Mouse (Mus musculus) layer of hippocampus, adult 18-20 months (tissue): ENCODE measurements around the gene Spryd4. TPM values are rescaled to one million over a fixed set of nuclear protein-coding genes. Genes with fewer than 3 reads are reported as not detected.
"Not testable (repeated sequence)": the region's sequence is repeated elsewhere in the genome, so short reads cannot be mapped to it uniquely, and the experiment has no call there.

ENCODE experiments used
- DNase-seq, 2 experiments: peaks; one replicate each; pipeline ENCODE4 v3.0.0; 2022; ENCODE audit warnings: low spot score in 2 of 2
- total RNA-seq, 2 experiments: library from RNA; stranded (reverse); gene quantifications; 2 replicates each; pipeline ENCODE4 v1.2.3; 2021

The Spryd4 gene
- total RNA-seq, 2 experiments from 2014 or later = 10.1 to 10.2 TPM

GRCm38 (mm10) chr10:128227592-128227991 is 16.0 kb upstream of the Spryd4 start:
- DNase-seq = no peak

- no peak for DNase-seq
These were observed 13.9 kb upstream of the Spryd4 start, which contains the start of gene Mip for GRCm38 (mm10) chr10:128225538-128225937. Gene Mip (plus strand): TSS chr10:128225838.

- DNase-seq = no peak
These were observed 13.5 kb upstream of the Spryd4 start for GRCm38 (mm10) chr10:128225064-128225463.

- DNase-seq = no peak
These were observed 10.1 kb upstream of the Spryd4 start for GRCm38 (mm10) chr10:128221533-128222286.

DNA sequence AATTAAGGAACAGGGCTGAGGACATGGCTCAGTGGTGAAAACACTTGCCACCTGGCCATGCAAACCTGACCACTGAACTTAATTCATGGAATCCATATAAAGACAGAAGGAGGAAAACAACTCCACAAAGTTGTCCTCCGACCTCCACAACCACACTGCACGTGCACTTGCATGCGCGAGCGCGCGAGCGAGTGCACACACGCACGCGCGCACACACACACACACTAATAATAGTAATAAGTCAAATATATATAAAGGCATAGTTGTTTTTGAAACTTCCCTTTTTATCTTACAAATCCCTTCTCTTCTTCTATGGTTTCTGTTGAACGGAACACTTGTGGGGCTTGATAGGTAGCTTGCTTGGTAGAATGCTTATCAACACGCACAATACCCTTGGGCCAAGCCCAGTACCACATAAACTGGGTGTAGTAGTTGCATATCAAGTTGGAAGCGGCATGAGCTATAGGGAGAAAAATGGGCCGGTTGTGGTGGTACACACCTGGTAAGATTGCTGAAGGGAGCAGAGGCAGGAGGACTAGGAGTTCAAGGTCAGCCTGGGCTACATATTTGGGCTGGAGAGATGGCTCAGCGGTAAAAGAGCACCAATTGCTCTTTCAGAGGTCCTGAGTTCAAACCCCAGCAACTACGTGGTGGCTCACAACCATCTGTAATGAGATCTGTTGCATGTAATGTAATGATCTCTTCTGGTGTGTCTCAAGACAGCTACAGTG is 6.9 kb upstream of the Spryd4 start:
- no peak for DNase-seq

DNA sequence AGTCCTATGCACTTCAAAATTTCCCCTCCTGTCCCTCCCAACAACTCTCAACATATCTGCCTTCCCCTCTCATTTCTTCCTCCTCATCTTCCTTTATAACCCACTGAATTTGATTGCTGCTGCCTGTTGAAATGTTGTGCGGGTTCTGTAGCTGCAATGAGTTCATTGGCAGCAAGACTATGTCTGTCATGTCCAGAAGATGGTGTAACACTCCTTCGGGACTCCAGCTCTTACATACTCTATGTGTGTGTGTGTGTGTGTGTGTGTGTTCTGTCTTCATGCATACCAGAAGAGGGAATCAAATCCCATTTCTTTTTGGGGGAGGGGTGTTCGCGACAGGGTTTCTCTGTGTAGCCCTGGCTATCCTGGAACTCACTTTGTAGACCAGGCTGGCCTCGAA is 3.4 kb upstream of the Spryd4 start:
- no peak for DNase-seq

- not testable (repeated sequence) for DNase-seq
These were observed 2.5 kb upstream of the Spryd4 start for GRCm38 (mm10) chr10:128214112-128214511.

DNA sequence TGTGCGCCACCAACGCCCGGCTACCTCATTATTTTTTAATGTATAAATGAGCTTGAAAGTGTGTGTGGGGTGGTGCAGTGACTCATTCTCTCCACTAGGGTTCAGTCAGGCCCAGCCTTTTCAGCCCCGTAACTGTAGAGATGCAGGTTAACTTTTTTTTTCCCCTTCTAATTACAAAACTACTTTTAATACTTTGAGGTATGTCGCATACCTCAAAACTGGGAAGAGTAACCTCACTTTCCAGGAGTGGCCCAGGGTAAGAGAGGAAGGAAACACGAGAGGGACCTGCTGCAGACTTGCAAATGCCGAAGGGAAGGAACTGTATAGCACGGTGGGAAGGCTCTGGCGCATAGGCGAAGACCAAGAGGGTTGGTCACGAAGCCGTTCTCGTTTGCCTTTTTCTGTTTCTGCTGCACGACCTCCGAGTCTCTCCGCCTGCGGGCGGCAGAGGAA is 1.3 kb upstream of the Spryd4 start:
- DNase-seq = peak; percentile 26 to 77

- no peak for DNase-seq
These were observed 541 bp upstream of the Spryd4 start for GRCm38 (mm10) chr10:128212148-128212547.

GRCm38 (mm10) chr10:128210954-128211353 is 653 bp downstream of the Spryd4 start:
- DNase-seq = no peak

- no peak for DNase-seq
These were observed 1.5 kb downstream of the Spryd4 start for GRCm38 (mm10) chr10:128210131-128210530.

GRCm38 (mm10) chr10:128209311-128210009 is 2.1 kb downstream of the Spryd4 start:
- DNase-seq = no peak

GRCm38 (mm10) chr10:128208326-128208725 is 3.3 kb downstream of the Spryd4 start:
- peak; percentile 24 to 58 for DNase-seq

GRCm38 (mm10) chr10:128204941-128205340 is 6.7 kb downstream of the Spryd4 start:
- no peak for DNase-seq

DNA sequence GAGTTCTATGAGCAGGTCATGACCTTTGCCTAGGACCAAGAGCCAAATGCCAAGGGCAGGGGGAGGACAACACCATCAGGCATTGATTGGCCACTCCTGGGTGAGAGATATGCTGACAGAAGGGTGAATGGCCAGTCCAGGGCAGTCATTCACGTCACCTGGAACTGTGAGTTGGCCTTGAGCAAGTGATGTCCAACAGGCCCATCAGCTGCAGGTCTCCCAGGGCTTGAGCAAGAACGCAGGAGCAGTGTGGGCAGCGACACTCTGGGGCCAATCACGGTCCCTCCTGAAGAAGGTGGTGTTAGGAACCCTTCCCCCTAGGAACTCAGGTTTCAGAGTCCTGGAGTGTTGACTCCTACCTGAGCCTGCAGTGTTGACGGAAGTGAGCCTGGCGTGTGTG is 9.8 kb downstream of the Spryd4 start:
- no peak for DNase-seq

GRCm38 (mm10) chr10:128194551-128195461 is 16.8 kb downstream of the Spryd4 start:
- peak; percentile 29 to 57 for DNase-seq

- DNase-seq = peak; percentile 96 to 98
These were observed 17.5 kb downstream of the Spryd4 start, which contains the start of gene Gls2 for GRCm38 (mm10) chr10:128194024-128194550. Gene Gls2 (plus strand): TSS chr10:128194457.

DNA sequence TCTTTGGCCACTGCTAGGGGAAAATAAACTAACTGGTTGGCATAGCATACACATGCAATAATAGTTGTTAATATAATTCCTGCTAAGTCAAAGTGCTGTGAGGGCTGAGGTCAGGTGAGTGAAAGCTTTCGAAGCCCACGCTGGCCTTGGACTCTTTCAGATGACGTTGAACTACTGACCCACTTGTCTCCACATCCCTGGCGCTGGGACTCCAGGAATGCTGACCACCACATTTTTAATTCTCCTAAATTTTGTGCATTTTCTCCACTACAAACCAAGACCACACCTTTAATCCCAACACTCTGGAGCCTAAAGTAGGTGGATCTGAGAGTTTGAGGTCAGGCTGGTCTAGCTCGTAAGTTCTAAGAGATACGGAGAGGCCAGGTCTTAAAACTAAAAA is 18.5 kb downstream of the Spryd4 start:
- no peak for DNase-seq

DNA sequence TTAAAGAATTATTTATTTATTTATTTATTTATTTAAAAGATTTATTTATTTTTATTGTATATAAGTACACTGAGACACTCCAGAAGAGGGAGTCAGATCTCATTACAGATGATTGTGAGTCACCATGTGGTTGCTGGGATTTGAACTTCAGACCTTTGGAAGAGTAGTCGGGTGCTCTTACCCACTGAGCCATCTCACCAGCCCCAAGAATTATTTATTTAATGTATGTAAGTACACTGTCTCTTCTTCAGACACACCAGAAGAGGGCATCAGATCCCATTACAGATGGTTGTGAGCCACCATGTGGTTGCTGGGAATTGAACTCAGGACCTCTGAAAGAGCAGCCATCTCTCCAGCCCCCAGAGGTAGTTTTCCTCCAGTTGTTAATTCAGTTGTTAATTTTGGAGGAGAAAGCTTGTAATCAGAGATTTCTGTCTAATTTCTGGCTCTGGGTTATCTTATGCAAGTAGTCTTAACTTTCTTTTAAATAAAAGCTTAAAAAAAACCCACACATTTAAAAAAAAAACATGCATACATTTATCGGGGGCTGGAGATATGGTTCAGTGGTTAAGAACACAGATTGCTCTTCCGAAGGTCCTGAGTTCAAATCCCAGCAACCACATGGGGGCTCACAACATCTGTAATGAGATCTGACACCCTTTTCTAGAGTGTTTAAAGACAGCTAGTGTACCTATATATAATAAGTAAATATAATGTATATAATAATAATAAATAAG is 19.4 kb downstream of the Spryd4 start:
- not testable (repeated sequence) for DNase-seq

- DNase-seq = no peak
These were observed 20.1 kb downstream of the Spryd4 start for GRCm38 (mm10) chr10:128191472-128191871.
